Mouse (Mus musculus) midbrain, postnatal 0 days (tissue): ENCODE data around the gene Lbp. TPM values are rescaled to one million over a fixed set of nuclear protein-coding genes. Genes with fewer than 3 reads are reported as not detected.
A peak's percentile ranks its signal among the peaks of the same experiment; 100 is the strongest.

Experiments
- ATAC-seq: fragments of 200-750 bp; cut with Nextera tagmentation; 2 replicates; pipeline ENCODE4 v1.8.0; 2017; ENCODE audit warnings: moderate number of reproducible peaks, mild to moderate bottlenecking, moderate TSS enrichment, moderate library complexity; ENCODE audit not compliant: low FRiP score
- DNase-seq: peaks from one replicate; pipeline ENCODE4 v3.0.0-alpha.2; 2015; ENCODE audit warnings: low spot score
- H3K27ac ChIP-seq: fragments of 300-500 bp; sonication (generic); 2 replicates; pipeline ENCODE4 v1.5.1; 2014; ENCODE audit warnings: low read depth, mild to moderate bottlenecking, low read length, mixed read lengths
- H3K27me3 ChIP-seq: fragments of 300-500 bp; sonication (generic); 2 replicates; pipeline ENCODE4 v1.6.1; 2014; ENCODE audit warnings: low read length, control low read depth, mixed read lengths; ENCODE audit not compliant: insufficient read depth
- H3K36me3 ChIP-seq: fragments of 300-500 bp; sonication (generic); 2 replicates; pipeline ENCODE4 v1.6.1; 2014; ENCODE audit warnings: low read length, control low read depth, mixed read lengths; ENCODE audit not compliant: insufficient read depth
- H3K4me1 ChIP-seq: fragments of 300-500 bp; sonication (generic); 2 replicates; pipeline ENCODE4 v1.6.1; 2014; ENCODE audit warnings: mild to moderate bottlenecking, control low read depth, antibody characterized with exemption, low read length, mixed read lengths; ENCODE audit not compliant: insufficient read depth
- H3K4me2 ChIP-seq: fragments of 300-500 bp; sonication (generic); 2 replicates; pipeline ENCODE4 v1.6.1; 2014; ENCODE audit warnings: low read depth, mild to moderate bottlenecking, low read length, mixed read lengths; ENCODE audit not compliant: poor library complexity, severe bottlenecking
- H3K4me3 ChIP-seq: fragments of 300-500 bp; sonication (generic); 2 replicates; pipeline ENCODE4 v1.5.1; 2014; ENCODE audit warnings: low read depth, mild to moderate bottlenecking, low read length, moderate library complexity
- H3K9ac ChIP-seq: fragments of 300-500 bp; sonication (generic); replicated peaks from 2 replicates; pipeline ENCODE4 v1.6.1; 2014; ENCODE audit warnings: mild to moderate bottlenecking, low read length, moderate library complexity, mixed read lengths; ENCODE audit not compliant: poor library complexity, severe bottlenecking
- H3K9me3 ChIP-seq: fragments of 300-500 bp; sonication (generic); 2 replicates; pipeline ENCODE4 v1.6.1; 2016; ENCODE audit warnings: low read length, control low read depth
- CTCF ChIP-seq: IDR thresholded peaks from 2 replicates; pipeline ENCODE4 v1.5.1; 2016; ENCODE audit warnings: antibody characterized with exemption, mild to moderate bottlenecking
- WGBS: fragments of 180-500 bp; shearing (Covaris S2); extraction: QIAGEN DNeasy Blood & Tissue Kit; methylation state at CpG from one replicate; pipeline ENCODE4 v1.1.7; 2014; 5-methylcytosine and 5-hydroxymethylcytosine counted together
- polyA plus RNA-seq: library from polyadenylated mRNA; unstranded; fragments of >200 nt; fragmentation: Nextera tagmentation; extraction: Ambion mirVana; gene quantifications from 2 replicates; pipeline ENCODE4 v1.2.1, GENCODE M21; 2015
- total RNA-seq: library from RNA; depleted of rRNA; stranded (reverse); fragments of >200 nt; gene quantifications from 2 replicates; pipeline ENCODE4 v1.2.3, GENCODE M21; 2014

Lbp gene
- total and polyA plus RNA-seq, 2 experiments from 2014 or later, result 5.6 to 17.8 TPM

- Histone ChIP-seq H3K9ac (no peak overlapping the region), H3K27ac (no peak overlapping the region), H3K4me1 (no peaks in the 10 kb centered on the region), H3K9me3 (no peaks in the 10 kb centered on the region), H3K4me3 (no peak overlapping the region), H3K27me3 (no peaks in the 10 kb centered on the region), H3K36me3 (no peaks in the 10 kb centered on the region), H3K4me2 (no peak overlapping the region)
- no peak for TF ChIP-seq CTCF
- no peak; the same call in 1 of the 2 replicates for ATAC-seq
- peak; percentile 30 for DNase-seq
- WGBS, result 51% methylated on average over 9 of the region's 9 CpGs
Measured at GRCm38 (mm10) chr2:158295700-158296099, 10.6 kb upstream of the Lbp start.

GRCm38 (mm10) chr2:158299203-158299602, 7.1 kb upstream of the Lbp start:
- DNase-seq (no peak), ATAC-seq (no peak)
- no peak for TF ChIP-seq CTCF
- no peak overlapping the region for H3K9ac ChIP-seq
- H3K4me2 ChIP-seq, result no peak overlapping the region
- no peak overlapping the region for H3K4me3 ChIP-seq
- H3K9me3 ChIP-seq, result no peaks in the 10 kb centered on the region
- H3K36me3 ChIP-seq, result no peaks in the 10 kb centered on the region
- no peaks in the 10 kb centered on the region for H3K27me3 ChIP-seq
- 66% methylated on average over 3 of the region's 3 CpGs for whole genome bisulfite sequencing
- no peaks in the 10 kb centered on the region for H3K4me1 ChIP-seq
- no peak overlapping the region for H3K27ac ChIP-seq

GRCm38 (mm10) chr2:158299731-158300130, 6.6 kb upstream of the Lbp start:
- Histone ChIP-seq H3K9me3 (no peaks in the 10 kb centered on the region), H3K4me2 (no peak overlapping the region), H3K4me3 (no peak overlapping the region), H3K4me1 (no peaks in the 10 kb centered on the region), H3K36me3 (no peaks in the 10 kb centered on the region), H3K27me3 (no peaks in the 10 kb centered on the region), H3K27ac (no peak overlapping the region), H3K9ac (no peak overlapping the region)
- DNase-seq, result peak; percentile 49
- ATAC-seq, result no peak
- WGBS, result 62% methylated on average over 4 of the region's 4 CpGs
- TF ChIP-seq CTCF, result no peak

- no peaks in the 10 kb centered on the region for H3K27me3 ChIP-seq
- H3K4me3 ChIP-seq, result no peak overlapping the region
- H3K27ac ChIP-seq, result no peak overlapping the region
- no peaks in the 10 kb centered on the region for H3K36me3 ChIP-seq
- ATAC-seq (no peak), DNase-seq (no peak)
- H3K4me2 ChIP-seq, result no peak overlapping the region
- H3K4me1 ChIP-seq, result no peaks in the 10 kb centered on the region
- no peaks in the 10 kb centered on the region for H3K9me3 ChIP-seq
- no peak for TF ChIP-seq CTCF
- WGBS, result 83% methylated on average over 3 of the region's 3 CpGs
- H3K9ac ChIP-seq, result no peak overlapping the region
Measured at GRCm38 (mm10) chr2:158302807-158303206, 3.5 kb upstream of the Lbp start.

- no peak for TF ChIP-seq CTCF
- WGBS, result 56% methylated on average over 6 of the region's 6 CpGs
Measured at GRCm38 (mm10) chr2:158306696-158307049, 380 bp downstream of the Lbp start.

GRCm38 (mm10) chr2:158308276-158308675, 2.0 kb downstream of the Lbp start:
- no peak for ATAC-seq
- no peak overlapping the region for H3K4me3 ChIP-seq
- H3K9me3 ChIP-seq, result no peaks in the 10 kb centered on the region
- no peak overlapping the region for H3K9ac ChIP-seq
- no peak overlapping the region for H3K27ac ChIP-seq
- no peaks in the 10 kb centered on the region for H3K36me3 ChIP-seq
- TF ChIP-seq CTCF, result no peak
- WGBS, result 55% methylated on average over 5 of the region's 5 CpGs
- no peak overlapping the region for H3K4me2 ChIP-seq
- no peaks in the 10 kb centered on the region for H3K27me3 ChIP-seq
- no peaks in the 10 kb centered on the region for H3K4me1 ChIP-seq
- DNase-seq, result no peak

More at GRCm38 (mm10) chr2:158306696-158307049, 380 bp downstream of the Lbp start:
- Histone ChIP-seq H3K4me2 (no peak overlapping the region), H3K9ac (no peak overlapping the region), H3K27ac (no peak overlapping the region), H3K36me3 (no peaks in the 10 kb centered on the region), H3K4me1 (no peaks in the 10 kb centered on the region), H3K4me3 (no peak overlapping the region), H3K27me3 (no peaks in the 10 kb centered on the region), H3K9me3 (no peaks in the 10 kb centered on the region)
- no peak for ATAC-seq
- no peak for DNase-seq
